Mouse (Mus musculus) embryo, embryonic 11.5 days (tissue): ENCODE data around the gene Gm3755.
"Not testable (repeated sequence)": the region's sequence is repeated elsewhere in the genome, so short reads cannot be mapped to it uniquely, and the experiment has no call there.

Source experiments
- DNase-seq: peaks from one replicate; pipeline ENCODE4 v3.0.0-alpha.2; 2012; ENCODE audit warnings: low read depth, low spot score

Gm3755 gene

DNA sequence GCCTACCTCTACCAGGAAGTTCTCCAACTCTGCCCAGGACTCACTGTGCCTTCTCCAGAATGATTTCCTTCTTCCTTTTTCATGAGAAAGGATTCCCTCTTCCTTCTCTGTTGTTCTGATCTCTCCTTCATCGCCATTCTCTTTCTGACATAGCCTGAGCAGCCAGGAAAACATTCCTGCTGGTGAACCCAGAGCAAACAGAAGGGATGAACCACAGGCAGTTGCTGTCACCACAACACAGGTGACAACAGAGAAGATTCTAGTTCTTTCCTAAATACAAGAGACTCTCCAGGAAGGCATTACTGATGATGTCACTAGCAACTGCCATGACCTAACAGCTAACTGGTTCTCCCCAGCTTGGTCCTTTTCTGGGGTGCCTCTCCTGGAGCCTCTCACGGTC is at the start of gene Gm3755:
Gene Gm3755 (minus strand): TSS at position 101 of the 400 bp plus-strand sequence.
- DNase-seq, result not testable (repeated sequence)

GRCm38 (mm10) chr14:7488731-7489130 is 38.0 kb upstream of the Gm3755 start:
- DNase-seq, result not testable (repeated sequence)

- DNase-seq, result not testable (repeated sequence)
Measured at GRCm38 (mm10) chr14:7483662-7484061, 32.9 kb upstream of the Gm3755 start, which contains the start of gene Gm3752. Gm3752 (minus strand) TSS chr14:7483762.

GRCm38 (mm10) chr14:7422496-7422895 is 28.2 kb downstream of the Gm3755 start:
- not testable (repeated sequence) for DNase-seq
